In the genomic region with DNA sequence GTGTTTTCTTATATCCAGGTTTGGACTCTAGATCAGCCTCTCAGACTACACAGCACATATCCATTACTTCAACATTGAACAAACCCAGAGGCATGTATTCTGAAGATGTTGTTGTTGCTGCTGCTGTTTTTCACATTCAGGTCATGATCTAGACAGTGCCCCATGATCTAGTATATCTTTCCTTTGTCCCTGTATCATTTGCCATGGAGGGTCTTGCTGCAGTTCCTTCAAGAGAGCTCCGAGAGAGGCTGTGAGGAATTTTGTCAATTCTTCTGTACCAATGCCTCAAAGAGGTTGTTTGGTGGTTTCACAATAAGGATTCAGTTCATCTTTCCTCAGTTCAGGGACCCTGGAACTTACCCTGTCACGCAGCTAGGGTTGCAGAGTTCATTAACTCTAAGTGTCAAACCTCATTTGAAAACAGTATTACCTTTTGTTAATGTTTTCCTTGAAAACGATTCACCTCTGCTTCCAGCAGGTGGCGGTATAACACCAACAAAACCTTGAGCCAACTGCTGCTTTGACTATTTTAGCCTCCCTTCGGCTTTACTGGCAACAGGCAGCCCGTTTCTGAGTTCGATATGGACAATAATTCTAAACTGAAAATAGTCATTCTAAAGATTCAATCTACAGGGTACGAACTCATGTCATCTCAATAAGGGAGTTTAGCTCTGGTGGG, we compare ENCODE assay signal across 8 mouse cellular contexts.
A peak's percentile ranks its signal among the peaks of the same experiment; 100 is the strongest.
DNase-seq lines count a peak whose midpoint lies in the region; ATAC-seq and TF ChIP-seq lines count a peak whose summit lies in the region.

No protein-coding gene starts in this region.

- 16% methylated on average over 8 of the region's 8 CpGs for whole genome bisulfite sequencing in embryonic facial prominence, embryonic 14.5 days
- WGBS in lung, postnatal 0 days, result 15% methylated on average over 8 of the region's 8 CpGs

- no peak overlapping the region for H3K27ac ChIP-seq in ES-E14 (ENCODE audit: insufficient read depth, low read depth, low read length, poor library complexity, severe bottlenecking)
- H3K27ac ChIP-seq in embryonic facial prominence, embryonic 14.5 days (replicated peaks; ENCODE audit: low read depth, low read length), result no peak overlapping the region
- H3K27ac ChIP-seq in lung, postnatal 0 days (ENCODE audit: low read length), result no peak overlapping the region

- DNase-seq in ES-E14 (ENCODE audit: low read depth, low spot score), result peak; percentile 31
- peak; percentile 18 to 24 for DNase-seq in adrenal gland, postnatal 4 days (ENCODE audit: low spot score in 2 of 2)
- DNase-seq in embryonic facial prominence, embryonic 14.5 days (ENCODE audit: low spot score), result peak; percentile 75
- peak; percentile 66 for DNase-seq in heart, postnatal 4 days
- DNase-seq in layer of hippocampus, adult 18-20 months (ENCODE audit: low spot score in 2 of 2), result peak; percentile 56 to 68
- peak; percentile 55 for DNase-seq in lung, postnatal 0 days (ENCODE audit: low spot score)
- DNase-seq in retina, postnatal 1 day, result peak; percentile 76

- peak; percentile 18; the same call in 1 of the 2 replicates for ATAC-seq in embryonic facial prominence, embryonic 14.5 days (ENCODE audit: low read depth)
- no peak for ATAC-seq in lung, postnatal 0 days
- ATAC-seq in erythroblast, adult 5-6 weeks (replicated peaks; ENCODE audit: low FRiP score, poor library complexity, severe bottlenecking), result no peak

- no peak for TF ChIP-seq EP300 in lung, postnatal 0 days (IDR thresholded peaks at IDR 0.05)

- in situ Hi-C loops in ES-E14 (cut with MboI; ENCODE audit: low sequenced_read_pairs in 2 of 2, unreplicated experiment in 2 of 2), result no loop called here

- peak overlapping the region; percentile 37 for H3K4me2 ChIP-seq in embryonic facial prominence, embryonic 14.5 days (ENCODE audit: low read depth, low read length)
- no peak overlapping the region; the same call in 1 of the 2 replicates for H3K4me2 ChIP-seq in lung, postnatal 0 days (replicated peaks; ENCODE audit: low read depth, low read length)

- H3K4me1 ChIP-seq in ES-E14 (ENCODE audit: control insufficient read depth in 2 of 2, insufficient read depth in 2 of 2, low read length in 2 of 2, poor library complexity in 1 of 2), result no peaks in the 10 kb centered on the region
- no peaks in the 10 kb centered on the region for H3K4me1 ChIP-seq in embryonic facial prominence, embryonic 14.5 days (ENCODE audit: control insufficient read depth, insufficient read depth, low read length)
- H3K4me1 ChIP-seq in lung, postnatal 0 days (ENCODE audit: insufficient read depth, low read depth, low read length), result no peaks in the 10 kb centered on the region

- H3K9ac ChIP-seq in ES-E14 (ENCODE audit: insufficient read depth, low read depth, low read length, poor library complexity, severe bottlenecking), result no peak overlapping the region
- no peak overlapping the region for H3K9ac ChIP-seq in embryonic facial prominence, embryonic 14.5 days (ENCODE audit: low read depth, low read length)
- no peak overlapping the region for H3K9ac ChIP-seq in lung, postnatal 0 days (replicated peaks; ENCODE audit: low read depth)

- no peaks in the 10 kb centered on the region for H3K36me3 ChIP-seq in ES-E14 (ENCODE audit: control insufficient read depth, insufficient read depth, low read length, poor library complexity, severe bottlenecking)
- no peaks in the 10 kb centered on the region for H3K36me3 ChIP-seq in embryonic facial prominence, embryonic 14.5 days (ENCODE audit: control insufficient read depth, insufficient read depth, low read length)
- H3K36me3 ChIP-seq in lung, postnatal 0 days (ENCODE audit: insufficient read depth, low read length), result no peaks in the 10 kb centered on the region

- TF ChIP-seq CTCF in lung, postnatal 0 days (IDR thresholded peaks at IDR 0.05), result peak; percentile 87

- no peaks in the 10 kb centered on the region for H3K9me3 ChIP-seq in ES-E14 (ENCODE audit: control insufficient read depth, insufficient read depth, low read depth, low read length)
- no peaks in the 10 kb centered on the region for H3K9me3 ChIP-seq in embryonic facial prominence, embryonic 14.5 days (ENCODE audit: control insufficient read depth, low read length)
- H3K9me3 ChIP-seq in lung, postnatal 0 days (ENCODE audit: low read length), result no peaks in the 10 kb centered on the region

- H3K4me3 ChIP-seq in ES-E14 (ENCODE audit: insufficient read depth in 1 of 2, low read depth in 1 of 2, low read length in 2 of 2, poor library complexity in 1 of 2, severe bottlenecking in 1 of 2), result no peak overlapping the region
- H3K4me3 ChIP-seq in embryonic facial prominence, embryonic 14.5 days (ENCODE audit: low read depth, low read length), result no peak overlapping the region
- no peak overlapping the region for H3K4me3 ChIP-seq in lung, postnatal 0 days (ENCODE audit: low read depth, low read length)

- H3K27me3 ChIP-seq in embryonic facial prominence, embryonic 14.5 days (replicated peaks; ENCODE audit: control insufficient read depth, insufficient read depth, low read length), result no peaks in the 10 kb centered on the region
- H3K27me3 ChIP-seq in lung, postnatal 0 days (replicated peaks; ENCODE audit: insufficient read depth, low read length), result no peaks in the 10 kb centered on the region

TF ChIP-seq in ES-E14, 5 proteins besides CTCF, POLR2A, EP300 and RAD21:
- TF ChIP-seq MAFK (IDR thresholded peaks at IDR 0.05; ENCODE audit: insufficient read depth, low read depth, low read length) (no peak), ZNF384 (IDR thresholded peaks at IDR 0.05; ENCODE audit: low read depth, low read length) (no peak), ZC3H11A (IDR thresholded peaks at IDR 0.05; ENCODE audit: borderline replicate concordance, low read depth, low read length) (peak; percentile 57), HCFC1 (IDR thresholded peaks at IDR 0.05; ENCODE audit: borderline replicate concordance, insufficient read depth, low read length) (no peak)
TF ChIP-seq in ES-E14: peak in this region for 1.

Comparison
In these comparisons a context has a peak if more than half of its experiments do, and no peak if none do; other contexts are left out.
1. DNase-seq: peak in every context shown above with its lines; median percentile 76 in retina, postnatal 1 day; 75 in embryonic facial prominence, embryonic 14.5 days; 66 in heart, postnatal 4 days; 62 in layer of hippocampus, adult 18-20 months; 55 in lung, postnatal 0 days; 31 in ES-E14; 21 in adrenal gland, postnatal 4 days.